Mouse (Mus musculus) retina, adult 2 months (tissue): ENCODE data around the gene Ccdc172.

Source experiments
- DNase-seq: peaks from one replicate; pipeline ENCODE4 v3.0.0-alpha.2; 2012; ENCODE audit warnings: low read depth, low spot score

The Ccdc172 gene

GRCm38 (mm10) chr19:58511818-58512217, at the start of gene Ccdc172:
Gene Ccdc172, plus strand, starts transcription at chr19:58511993.
- DNase-seq = no peak

- DNase-seq = no peak
These were observed 48.0 kb upstream of the Ccdc172 start for GRCm38 (mm10) chr19:58463755-58464154.

DNA sequence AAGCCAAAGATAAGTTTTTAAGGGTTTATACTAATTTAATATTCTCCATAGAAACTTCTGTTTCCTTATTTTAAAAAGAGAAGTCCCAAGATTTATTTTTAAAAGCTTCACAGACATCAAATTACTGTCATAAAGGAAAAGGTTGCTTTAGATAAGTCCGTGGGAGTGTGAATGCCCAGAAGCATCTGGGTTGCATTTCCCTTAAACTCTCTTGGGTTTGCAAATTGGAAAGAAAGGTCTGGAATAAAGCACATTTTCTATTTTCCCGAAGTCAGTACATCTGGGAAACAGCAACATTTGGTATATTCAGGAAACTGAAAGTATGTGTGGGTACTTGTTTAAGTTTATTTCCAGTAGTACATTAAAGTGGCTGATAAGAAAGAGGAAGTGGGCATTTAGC, 43.5 kb upstream of the Ccdc172 start:
- DNase-seq = no peak

GRCm38 (mm10) chr19:58469421-58469820, 42.4 kb upstream of the Ccdc172 start:
- DNase-seq = peak; percentile 53

DNA sequence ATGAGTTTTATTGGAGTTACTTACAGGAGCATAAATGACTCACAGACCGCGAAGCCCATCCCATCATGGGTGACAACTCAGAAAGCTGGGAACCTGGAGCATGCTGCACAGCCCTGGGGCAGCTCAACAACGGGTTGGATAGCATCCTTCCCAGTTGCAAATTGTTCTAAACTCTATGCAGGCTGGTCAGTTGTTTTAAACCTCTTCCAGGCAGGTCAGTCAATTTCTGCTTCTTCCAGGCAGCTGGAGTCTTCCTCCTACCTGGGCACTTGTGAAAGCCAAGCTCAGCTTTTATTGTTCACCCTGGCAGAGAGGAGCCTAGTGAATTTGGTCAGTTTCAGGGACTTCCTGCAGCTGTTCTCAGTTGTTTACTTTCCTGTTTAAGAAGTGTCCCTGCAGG, 37.5 kb upstream of the Ccdc172 start:
- DNase-seq = no peak

DNA sequence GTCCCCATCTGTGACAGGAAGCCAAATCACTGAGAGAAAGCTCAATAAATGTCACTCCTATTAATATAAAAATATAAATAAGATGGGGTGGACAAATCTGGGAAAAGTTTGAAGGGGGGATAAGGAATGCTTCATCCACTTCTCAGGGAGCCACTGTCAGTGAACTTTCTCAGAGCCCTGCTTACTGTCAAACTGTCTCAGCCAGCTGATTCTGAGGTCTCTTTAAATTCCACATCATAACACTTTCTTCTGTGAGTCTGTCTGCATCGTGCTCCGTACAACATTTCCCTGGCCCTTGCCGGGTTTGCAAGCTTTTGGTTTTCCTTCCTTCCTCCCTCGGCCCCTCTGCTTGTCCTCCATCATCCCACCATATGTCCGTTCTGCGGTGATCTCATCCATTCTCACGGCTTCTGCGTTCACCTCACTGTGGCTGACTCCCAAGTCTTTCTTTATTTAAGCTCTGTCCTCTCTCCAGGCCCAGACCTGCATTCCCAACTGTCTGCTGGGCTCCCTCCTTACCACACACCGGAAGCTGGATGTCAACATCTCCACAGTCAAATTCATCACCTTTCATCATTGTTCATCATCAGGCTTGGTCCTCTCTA, 29.3 kb upstream of the Ccdc172 start:
- DNase-seq = no peak

DNA sequence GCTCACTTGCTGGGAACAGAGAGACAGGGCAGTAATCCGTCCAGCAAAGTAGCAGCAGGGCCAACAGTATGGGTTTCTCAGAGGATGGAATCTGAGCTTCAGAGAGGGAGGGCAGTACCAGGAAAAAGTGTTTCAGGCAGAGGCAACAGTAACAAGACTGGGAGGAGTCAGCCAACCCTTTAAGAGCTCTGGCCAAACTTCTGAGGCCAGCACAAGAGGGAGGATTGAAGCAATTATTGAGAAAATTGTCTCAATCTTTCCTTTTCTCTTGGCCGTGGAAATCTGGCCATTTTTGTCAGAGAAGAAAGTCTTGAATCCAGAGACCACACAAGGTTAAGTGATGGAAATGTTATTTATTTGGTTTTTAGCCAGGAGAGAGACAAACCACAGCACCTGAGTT, 25.1 kb upstream of the Ccdc172 start:
- no peak for DNase-seq

DNA sequence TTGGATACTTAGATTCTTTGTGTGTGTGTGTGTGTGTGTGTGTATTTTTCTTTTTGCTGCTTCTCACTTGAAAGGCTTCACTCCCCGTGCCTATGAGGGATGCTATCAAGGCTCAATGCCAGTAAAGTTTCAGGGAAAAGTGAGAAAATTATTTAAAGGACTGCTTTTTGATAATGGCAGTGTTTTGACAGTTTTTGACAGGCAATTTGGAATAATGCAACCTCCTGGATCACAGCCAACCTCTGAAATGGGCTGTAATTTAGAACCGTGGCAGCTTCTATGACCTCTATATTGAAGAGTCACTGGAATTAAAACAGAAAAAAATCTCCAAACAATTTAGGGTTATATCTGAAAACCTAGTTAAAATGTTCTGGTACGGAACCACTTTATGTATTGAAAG, 14.7 kb upstream of the Ccdc172 start:
- DNase-seq = no peak

- DNase-seq = no peak
These were observed 12.3 kb upstream of the Ccdc172 start for GRCm38 (mm10) chr19:58499420-58499966.

DNA sequence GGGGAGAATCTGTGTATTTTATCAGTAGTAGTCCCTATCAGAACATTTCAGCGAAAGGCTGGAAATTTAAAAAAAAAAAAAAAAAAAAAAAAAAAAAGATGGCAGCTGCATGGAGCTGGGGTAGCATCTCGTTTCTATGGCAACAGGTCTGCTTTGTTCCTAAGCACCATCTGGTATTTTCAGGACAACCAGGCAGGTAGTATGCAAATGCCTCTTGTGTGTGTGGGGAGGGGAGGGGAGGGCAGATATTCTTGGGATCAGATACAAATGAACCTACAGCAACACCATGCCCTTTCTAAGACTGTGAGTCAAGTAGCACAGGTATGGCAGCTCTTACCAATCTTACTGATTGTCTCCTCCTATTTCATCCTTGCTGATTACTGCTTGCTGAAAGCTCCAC, 11.7 kb upstream of the Ccdc172 start:
- no peak for DNase-seq

DNA sequence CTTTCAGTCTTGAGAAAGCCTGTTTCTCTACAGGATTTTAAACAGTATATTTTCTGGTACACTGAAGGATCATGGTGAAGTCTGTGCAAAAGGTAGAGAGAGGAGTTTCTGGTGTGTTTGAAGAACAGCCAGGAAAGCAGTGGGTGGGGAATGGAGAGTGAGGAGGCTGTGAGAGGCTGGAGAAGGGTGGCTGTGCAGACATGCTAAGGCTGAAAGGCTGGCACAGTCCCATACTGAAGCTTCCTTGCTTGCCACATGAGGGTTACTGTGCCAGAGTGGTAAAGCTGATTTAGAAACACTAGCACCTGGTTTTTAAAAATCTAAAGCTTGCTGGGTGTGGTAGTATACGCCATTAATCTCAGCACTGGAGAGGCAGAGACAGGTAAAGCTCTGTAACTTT, 9.9 kb downstream of the Ccdc172 start:
- DNase-seq = no peak

DNA sequence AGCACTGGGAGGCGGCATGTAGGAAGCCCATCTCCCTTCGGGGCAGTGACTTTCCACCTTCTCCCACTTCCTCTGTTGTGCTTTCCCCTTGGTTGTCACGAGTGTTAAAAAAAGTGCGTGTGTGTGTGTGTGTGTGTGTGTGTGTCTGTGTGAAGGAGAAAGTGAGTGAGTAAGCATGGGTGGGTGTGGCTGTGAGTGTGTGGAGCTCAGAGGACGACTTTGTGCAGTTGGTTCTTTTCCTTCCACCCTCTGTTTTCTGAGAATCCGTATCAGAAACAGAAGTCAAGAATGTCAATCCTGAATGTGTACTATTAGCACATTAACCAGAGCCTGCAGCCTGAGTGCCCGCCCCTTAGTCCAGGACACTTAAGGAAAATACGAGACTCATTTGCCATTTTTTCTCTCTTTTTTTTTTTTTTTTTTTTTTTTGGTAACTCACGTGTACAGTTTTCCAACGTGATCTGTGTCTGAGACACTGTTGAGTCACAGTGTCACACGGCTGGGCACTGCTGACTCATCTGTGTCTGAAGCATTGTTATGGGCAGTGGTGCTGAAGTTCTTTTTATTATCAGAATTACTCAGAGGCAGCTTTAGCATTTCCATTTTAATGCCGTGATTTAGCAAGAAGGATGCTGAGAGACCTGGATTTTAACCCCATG, 12.1 kb downstream of the Ccdc172 start:
- DNase-seq = no peak

GRCm38 (mm10) chr19:58525457-58526239, 13.9 kb downstream of the Ccdc172 start:
- no peak for DNase-seq

- no peak for DNase-seq
These were observed 21.3 kb downstream of the Ccdc172 start for GRCm38 (mm10) chr19:58533077-58533476.

DNA sequence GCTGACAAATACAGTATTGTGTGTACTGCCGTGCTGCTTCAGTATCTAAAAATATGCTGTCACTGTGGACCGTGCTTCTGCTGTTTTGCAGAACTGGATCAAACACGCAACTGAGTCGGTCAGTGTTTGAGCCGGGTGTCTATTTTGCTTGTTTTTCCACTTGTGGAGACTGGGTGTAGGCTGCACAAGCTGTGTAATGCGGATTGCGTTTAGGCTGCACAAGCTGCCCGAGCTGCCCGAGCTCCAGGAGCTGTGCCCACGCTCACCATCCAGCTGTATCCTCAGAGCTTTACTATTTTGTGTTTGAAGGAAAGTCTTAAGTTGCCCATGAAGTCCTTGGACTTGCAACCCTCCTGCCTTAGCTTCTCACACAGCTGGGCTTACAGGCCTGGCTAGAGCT, 24.9 kb downstream of the Ccdc172 start:
- DNase-seq = no peak

- DNase-seq = no peak
These were observed 28.6 kb downstream of the Ccdc172 start for GRCm38 (mm10) chr19:58540396-58540795.

- DNase-seq = no peak
These were observed 36.6 kb downstream of the Ccdc172 start for GRCm38 (mm10) chr19:58548367-58548766.

DNA sequence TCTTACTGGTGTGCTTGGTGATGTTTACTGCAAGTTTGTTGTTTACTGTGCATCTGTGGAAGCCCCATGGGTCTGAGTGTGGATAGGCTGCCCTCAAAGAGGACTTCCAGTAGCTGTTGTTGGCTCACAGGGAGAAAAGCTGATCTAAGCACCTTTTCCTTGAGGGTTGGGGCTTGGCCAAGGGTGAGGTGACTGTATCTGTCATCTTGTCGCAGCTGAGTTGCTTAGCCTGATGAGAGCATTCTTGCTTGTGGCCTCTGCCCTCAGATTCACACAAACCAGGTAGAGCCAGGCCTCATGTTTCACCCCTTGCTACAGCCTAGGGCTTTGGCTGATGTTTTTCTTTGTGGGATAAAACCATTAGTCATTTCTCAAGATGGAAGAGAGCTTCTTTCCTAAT, 38.7 kb downstream of the Ccdc172 start:
- DNase-seq = no peak

- no peak for DNase-seq
These were observed 39.1 kb downstream of the Ccdc172 start for GRCm38 (mm10) chr19:58550916-58551315.

- no peak for DNase-seq
These were observed 43.2 kb downstream of the Ccdc172 start for GRCm38 (mm10) chr19:58554974-58555373.

DNA sequence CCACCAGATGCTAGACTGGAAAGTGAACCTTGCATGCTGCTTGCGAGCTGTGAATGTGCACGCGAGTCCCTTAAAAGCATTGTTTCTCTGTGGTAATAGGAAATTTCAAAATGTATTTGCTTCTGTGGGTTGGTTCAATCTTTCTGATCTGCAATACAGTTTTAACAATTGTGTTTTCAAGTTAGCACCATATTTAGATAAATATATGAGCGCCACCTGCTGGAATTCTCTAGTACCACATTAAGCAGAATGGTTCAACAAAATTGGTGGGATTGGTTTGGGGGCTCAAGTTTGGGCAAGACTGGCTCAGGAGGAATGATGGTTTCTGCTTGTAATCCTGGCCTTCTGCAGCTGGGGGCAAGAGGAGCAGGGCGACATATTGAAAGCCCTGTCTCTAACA, 46.6 kb downstream of the Ccdc172 start:
- peak; percentile 6 for DNase-seq

DNA sequence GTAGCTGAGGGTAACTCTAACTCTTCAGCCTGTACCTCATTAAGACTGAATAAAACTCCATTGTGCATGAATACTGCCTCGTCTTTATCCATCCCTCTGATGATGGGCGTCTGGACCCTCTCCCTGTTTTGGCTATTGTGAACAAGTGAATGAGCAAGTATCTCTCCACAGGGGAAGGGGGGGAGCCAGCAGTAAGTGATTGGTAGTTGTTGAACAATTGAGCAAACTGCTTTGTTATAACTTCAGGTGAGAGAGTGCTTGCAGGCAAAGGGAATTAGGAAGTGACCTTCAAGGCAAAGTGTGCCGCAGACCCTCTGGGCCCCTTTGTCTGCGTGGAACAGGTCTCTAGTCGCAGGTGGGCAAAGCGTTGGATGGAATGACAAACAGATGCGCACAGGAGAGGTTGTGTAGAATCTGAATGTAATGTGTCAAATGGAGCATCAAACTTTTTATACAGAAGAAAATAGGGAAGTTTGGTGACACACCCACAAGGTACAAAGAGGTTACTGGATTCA, 50.6 kb downstream of the Ccdc172 start:
- DNase-seq = no peak
